Mouse (Mus musculus): ENCODE data around the gene Hspb9.

Hspb9 gene

DNA sequence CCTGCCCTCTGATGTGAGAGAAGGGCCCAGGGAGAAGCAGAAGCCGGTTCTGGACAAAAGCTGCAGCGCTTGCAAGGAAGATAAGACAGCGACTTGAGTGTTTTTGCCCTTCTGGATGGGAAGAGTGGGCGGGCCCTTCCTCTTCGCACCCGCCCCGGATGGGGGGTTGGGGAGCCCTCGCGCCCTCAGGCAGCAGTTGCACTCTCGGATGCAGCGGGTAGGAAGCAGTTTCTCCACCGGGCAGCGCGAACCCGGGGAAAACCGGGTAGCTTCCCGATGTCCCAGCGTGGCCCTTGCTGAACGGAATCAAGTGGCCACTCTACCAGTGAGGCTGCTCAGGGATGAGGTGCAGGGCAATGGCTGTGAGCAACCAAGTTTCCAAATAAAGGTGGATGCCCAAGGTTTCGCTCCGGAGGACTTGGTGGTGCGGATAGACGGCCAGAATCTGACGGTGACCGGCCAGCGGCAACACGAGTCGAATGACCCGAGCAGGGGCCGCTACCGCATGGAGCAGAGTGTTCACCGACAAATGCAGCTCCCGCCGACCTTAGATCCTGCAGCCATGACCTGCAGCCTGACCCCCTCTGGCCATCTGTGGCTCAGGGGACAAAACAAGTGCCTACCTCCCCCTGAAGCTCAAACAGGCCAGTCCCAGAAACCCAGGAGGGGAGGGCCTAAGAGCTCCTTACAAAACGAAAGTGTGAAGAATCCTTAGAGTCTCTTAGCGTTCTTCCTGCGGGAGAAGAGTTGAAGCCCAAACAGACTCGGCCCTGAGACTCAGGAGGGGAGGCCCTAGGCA is at the start of gene Hspb9:
Gene Hspb9, plus strand, starts transcription at position 116 of the 799 bp plus-strand sequence.
- peak; percentile 76 for DNase-seq (ENCODE audit: low spot score)

DNA sequence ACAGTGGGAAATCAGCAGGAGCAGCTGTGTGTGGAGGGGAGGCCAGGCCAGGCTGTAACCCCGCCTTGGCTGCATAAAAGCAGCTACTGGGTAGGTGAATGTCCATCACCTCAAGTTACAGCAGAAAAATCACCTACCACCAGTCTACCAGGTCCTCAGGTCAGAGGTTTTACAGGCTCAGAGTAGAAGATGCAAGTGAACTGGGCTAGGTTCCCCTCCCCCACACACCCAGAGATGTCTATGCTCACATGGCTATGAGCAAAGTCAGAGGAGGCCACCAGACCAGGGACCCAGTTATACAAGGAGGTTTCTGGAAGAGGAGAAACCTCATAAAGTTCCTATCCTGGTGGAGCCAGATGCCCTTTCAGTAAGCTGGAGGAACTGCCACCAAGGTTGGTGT is 42.6 kb upstream of the Hspb9 start:
- no peak for DNase-seq (ENCODE audit: low spot score)

DNA sequence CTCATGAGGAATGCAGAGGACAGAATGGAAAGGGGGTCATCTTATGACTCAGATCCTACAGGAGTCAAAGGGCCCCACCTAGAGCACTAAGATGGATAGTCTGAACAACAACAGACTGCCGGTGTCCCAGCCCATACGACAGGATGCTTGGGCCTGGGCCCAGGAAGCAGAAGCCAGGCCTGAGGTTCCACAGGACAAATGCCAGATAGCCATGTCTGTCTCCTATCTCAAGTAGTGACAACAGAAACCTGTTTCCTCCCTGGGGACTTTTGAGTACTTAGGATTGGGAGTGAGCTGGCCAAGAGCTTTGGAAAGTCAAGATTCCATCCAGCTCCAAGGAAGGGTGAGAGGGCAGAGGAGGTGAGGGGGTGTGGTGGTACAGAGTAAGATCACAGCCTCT is 41.7 kb upstream of the Hspb9 start:
- DNase-seq (ENCODE audit: low spot score) = no peak

DNA sequence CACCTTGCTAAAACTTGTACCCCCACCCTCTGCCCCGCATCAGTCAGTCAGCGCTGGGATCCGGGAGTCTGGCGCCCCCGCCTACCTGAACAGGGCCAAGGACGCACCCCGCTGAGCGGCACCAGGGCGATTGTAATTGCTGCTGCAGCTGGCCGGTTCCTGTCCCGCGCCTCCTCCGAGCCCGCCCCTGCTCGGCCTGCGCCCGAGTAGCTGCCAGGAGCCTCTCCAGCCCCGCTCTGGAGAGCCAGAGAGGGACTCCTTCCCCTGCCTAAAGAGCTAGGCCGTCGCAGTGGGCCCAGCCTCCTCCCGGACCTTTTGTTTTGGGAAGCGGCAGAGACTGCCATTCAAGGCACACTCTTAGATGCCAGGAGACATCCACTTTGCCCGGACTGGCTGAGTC is 40.5 kb upstream of the Hspb9 start:
- DNase-seq (ENCODE audit: low spot score) = peak; percentile 72

DNA sequence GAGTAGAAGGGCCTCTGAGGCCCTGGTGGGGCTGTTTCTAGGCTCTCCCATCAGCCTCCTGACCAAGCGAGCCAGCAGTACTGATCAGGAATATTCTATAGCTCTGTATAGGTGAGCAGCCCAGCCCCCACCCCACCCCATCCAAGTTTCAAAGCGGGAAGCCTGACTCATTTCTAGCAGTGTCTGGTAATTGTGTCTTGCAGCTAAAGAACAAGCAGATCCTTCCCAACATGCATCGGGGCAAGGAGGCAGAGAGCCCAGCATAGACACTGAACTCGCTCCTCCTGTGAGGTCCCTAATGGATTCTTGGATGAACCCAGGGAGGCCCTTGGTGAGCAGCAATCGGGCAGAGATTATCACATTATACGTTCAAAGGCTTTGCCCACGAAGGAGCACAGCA is 35.8 kb upstream of the Hspb9 start:
- no peak for DNase-seq (ENCODE audit: low spot score)

DNA sequence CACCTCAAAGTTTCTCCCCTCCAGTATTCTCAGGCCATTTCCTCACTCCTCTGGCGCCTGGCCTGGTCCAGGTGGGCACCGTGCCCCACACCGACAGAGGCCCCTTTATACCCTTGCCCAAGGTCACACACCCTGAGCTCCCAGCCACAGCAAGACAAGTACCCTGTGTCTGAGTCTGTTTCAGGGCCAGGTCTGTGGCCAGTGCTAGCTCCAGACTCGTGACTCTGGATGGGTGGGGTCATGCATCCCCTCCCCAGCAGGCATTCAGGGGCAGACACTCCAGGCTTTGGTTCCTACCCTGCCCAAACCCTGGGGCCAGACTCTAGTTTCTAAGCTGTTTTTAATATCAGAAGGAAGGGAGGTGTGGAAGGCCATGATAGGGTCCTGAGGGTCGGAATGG is 31.8 kb upstream of the Hspb9 start:
- no peak for DNase-seq (ENCODE audit: low spot score)

DNA sequence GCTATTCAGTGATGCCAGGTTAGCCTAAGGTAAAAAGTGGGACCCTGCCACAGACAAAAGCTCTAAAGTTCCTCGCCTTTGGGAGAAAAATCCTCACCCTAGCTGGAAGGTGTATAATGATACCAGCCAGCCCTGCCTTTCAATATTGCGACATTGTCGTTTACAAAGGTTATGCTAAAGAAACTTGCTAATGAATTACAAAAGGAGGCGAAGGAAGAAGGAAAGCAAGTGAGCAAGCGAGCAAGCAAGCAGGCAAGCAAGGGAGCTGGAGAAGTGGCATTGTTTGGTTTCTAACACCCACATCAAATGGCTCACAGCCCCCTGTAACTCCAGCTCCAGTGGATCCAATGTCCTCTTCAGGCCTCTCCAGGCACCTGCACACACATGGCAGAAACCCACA is 31.1 kb upstream of the Hspb9 start:
- no peak for DNase-seq (ENCODE audit: low spot score)

DNA sequence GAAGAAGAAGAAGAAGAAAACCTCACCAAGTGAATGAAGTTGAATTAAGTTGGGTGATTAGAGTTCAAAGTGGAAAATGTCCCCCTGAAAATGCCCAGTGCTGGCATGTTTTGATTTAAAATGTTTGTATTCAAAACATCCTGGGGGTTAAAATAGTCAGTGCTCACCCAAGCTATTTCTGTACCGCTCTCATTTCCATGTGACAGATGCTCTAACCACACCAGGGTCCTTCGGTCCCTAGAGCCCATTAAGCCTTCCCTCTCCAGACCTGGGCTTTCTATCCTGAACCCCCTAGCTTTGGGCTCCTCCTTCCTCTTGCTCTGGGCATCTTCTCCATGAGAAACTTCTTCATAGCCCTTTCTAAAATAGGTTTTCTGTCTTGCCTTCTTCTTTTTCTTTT is 29.6 kb upstream of the Hspb9 start:
- DNase-seq (ENCODE audit: low spot score) = no peak

DNA sequence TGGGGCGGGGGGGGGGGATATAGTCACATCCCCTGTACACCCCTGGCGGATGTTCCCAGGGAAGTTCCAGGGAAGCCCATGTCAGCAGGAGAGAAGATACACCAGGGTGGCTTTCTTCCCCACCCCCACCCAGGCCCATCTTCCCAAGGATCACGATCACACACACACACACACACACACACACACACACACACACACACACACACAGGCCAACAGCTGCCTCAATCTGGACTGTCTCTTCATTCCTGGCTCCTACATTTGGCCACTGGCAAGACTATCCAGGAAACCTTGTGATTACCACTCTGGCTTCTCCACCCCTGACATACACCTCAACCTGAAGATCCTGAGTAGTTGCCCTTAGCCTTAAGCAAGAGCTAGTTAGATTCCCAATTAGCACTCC is 28.3 kb upstream of the Hspb9 start:
- DNase-seq (ENCODE audit: low spot score) = no peak

DNA sequence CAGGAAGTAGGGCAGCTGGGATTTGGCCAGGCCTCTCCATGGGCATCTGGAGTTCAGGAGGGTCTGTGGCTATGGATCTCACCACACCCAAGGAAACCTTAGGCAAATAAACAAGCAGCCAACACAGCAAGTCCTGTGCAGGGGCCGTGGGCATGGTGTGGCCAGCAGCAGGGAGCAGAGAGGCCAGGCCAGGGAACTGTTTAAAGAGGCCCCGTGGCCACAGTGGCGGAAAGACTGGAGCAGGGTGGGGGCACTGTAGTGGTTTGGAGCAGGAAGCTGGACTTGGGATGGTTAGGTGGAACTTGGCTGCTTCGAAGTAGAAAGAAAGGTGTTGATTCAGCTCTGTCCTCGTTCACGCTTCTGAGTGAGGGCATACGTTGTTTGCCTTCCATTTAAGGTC is 26.4 kb upstream of the Hspb9 start:
- no peak for DNase-seq (ENCODE audit: low spot score)

DNA sequence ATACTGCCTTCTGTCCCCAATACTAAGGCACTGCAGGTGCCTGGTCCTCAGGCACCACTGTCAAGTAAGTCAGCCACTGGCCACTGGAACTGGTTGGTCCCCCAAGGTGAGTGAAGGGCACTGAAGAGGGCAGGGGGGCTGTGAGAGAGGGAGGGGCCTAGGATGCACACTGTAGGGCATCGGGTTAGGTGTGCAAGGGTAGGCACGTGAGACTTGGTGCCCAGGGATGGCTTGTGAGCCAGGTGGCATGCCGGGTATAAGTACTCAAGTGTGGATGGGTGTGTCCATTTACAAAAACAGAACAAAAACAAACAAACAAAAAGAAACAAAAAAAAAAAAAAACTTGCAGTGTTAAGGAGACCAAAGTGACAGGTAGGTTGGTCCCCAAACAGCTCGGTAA is 25.2 kb upstream of the Hspb9 start:
- DNase-seq (ENCODE audit: low spot score) = no peak

DNA sequence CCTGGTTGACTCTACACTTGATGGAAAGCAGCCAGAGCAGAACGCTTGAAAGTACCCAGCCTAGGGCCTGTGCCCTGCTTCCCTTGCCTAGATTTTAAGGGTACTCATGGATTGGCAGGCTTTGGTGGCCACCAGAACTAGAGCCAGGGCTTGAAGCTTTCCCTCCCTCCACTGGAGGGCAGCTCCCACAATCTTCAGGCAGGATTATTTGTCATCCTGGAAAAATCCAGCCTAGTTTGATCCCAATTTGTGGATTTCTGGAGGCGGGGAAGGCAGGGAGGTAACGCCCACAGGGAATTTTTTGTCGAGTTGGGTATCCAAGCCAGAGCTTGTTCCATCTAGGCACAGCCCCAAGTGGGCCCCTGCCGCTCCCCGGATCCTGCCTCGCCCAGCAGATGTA is 23.3 kb upstream of the Hspb9 start:
- no peak for DNase-seq (ENCODE audit: low spot score)

DNA sequence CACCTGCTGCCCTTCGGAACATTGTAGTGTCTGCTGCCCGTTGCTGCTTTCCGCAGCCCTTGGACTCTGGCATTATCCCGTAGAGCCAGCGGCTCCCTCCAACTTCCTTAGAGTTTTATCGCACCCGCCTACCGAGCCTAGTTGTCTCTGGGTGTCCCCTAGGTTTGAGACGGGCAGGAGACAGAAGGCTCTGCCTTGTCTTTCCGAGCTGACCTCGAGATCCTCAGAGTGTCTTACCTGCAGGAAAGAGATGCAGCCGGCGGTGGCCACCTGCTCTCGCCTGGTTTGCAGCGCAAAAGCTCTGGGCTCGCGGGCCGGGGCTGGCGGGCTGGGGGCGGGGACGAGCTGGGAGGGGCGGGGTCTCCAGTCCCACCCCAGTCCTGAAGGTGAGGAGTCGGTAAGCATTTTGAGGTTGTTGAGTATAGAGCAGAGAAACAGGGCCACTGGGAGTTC is 21.5 kb upstream of the Hspb9 start, which contains the start of gene Zfp385c:
Gene Zfp385c, minus strand, starts transcription at position 292 of the 453 bp plus-strand sequence.
- no peak for DNase-seq (ENCODE audit: low spot score)

DNA sequence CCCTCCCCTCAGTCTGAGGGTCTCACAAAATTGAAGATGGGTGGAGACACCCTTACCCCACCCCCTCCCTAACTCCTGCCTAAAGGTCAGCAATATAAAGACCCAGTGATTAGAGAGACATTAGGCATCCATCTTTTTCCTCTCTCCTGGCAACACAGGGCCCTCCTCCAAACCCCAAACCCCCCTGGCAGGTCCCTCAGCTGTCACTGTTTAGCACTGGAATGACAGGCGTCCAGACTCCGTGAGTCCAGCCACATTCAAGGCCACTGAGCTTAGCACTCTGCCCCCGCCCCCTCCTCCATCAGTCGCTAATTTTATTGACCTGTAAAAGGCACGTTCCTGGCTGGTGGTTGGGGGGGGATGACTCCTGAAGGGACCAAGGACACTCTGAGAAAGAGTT is 20.5 kb upstream of the Hspb9 start:
- DNase-seq (ENCODE audit: low spot score) = no peak

DNA sequence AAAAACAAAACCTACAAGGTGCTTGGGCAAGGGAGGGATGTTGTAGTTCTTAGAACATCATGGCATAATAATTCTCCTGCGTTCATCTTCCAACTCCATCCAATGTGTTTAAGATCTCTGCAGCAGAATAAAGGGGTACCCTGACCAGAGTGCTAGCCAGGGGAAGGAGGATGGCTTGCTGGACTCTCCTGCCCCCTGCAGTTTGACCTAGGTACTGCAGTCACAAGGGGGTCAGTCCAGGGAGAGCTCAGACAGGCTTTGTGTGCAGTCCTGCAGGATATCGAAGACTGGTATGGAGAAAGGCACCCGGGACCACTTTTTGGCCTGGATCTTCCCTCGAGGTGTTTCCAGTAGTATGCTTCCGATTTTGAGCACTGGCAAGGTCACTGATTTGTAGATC is 18.7 kb upstream of the Hspb9 start:
- DNase-seq (ENCODE audit: low spot score) = peak; percentile 93

DNA sequence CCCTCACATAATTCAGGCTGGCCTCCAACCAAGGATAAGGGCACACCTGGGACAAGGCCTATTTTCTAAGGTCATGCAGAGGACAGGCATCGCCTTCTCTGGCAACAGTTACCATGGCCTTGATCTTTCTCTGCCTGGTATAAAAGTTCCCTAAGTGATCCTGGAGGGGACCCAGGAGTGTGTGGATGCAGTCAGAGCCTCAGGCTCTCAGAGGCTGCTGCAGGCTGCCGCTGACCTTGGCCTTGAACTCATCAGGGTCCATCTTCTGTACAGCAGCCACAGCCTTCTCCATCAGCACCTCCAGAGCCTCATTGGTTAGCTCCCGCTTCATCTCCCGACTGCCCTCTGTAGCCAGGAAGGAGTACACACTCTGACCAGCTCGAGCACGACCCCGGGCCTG is 15.7 kb upstream of the Hspb9 start:
- no peak for DNase-seq (ENCODE audit: low spot score)

DNA sequence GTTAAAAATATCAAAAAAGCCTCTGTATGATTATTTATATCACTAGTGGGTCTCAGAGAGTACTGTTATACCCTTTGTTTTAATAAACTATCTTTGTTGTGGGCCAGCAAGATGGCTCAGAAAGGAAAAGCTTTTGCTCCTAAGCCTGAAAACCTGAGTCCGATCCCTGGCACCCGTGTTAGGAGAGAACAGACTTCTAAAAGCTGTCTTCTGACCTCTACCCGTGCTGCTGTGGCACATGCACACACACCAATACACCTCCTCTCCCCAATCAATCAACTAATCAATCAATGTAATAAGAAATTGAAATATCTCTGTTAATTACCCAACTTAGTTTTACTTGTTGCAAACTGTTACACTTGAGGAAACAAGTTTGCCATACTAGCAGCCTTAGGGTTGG is 12.9 kb upstream of the Hspb9 start:
- DNase-seq (ENCODE audit: low spot score) = no peak

DNA sequence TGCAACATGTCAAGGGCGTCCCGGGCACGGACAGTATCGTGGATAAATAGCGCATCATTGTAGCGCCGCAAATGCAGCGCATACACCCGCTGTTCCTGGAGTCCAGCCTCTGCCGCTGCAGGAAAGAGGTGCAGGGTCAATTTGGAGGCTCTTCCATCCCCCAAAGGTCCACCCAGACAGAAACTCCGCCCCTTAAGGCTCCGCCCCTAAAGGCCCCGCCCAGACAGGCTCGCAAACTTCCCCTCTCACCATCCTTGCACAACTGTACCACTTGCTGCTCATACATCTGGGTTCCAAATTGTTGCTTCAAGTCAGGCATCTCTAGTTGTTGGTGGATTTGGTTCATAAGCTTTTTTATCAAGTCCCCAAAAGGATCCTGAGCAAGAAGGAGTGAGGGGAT is 12.3 kb upstream of the Hspb9 start:
- DNase-seq (ENCODE audit: low spot score) = peak; percentile 83

DNA sequence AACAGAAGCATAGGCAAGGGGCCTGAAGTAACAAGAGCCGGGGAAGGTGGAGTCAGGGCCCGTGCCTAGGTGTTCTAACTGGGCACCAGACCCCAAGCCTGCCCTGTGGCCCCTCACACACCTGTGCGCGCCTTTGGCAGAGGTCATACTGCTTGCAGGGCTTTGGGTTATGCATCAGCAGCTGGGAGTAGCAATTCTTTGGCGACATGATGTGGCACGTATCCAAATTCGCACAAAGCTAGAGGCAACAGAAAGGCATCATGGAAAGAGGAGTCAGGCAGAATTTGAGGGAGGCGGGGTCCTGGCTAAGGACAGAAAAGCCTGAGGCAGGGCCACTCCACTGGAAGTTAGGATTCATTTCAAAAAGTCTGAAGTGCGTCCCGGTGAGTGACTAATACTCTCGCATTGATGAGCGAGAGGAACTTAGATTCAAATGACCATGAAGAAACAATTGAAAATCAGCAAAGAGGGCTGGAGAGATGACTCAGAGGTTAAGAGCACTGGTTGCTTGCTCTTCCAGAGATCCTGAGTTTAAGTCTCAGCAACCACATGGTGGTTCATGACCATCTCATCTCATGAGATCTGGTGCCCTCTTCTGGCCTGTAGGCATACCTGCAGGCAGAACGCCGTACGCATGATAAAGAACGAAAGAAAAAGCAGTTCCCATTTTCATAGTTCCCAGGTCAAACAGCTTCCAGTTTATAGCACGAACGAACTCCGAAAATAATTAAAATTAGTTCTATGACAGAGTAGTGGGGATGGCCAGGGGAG is 11.4 kb upstream of the Hspb9 start:
- DNase-seq (ENCODE audit: low spot score) = no peak

DNA sequence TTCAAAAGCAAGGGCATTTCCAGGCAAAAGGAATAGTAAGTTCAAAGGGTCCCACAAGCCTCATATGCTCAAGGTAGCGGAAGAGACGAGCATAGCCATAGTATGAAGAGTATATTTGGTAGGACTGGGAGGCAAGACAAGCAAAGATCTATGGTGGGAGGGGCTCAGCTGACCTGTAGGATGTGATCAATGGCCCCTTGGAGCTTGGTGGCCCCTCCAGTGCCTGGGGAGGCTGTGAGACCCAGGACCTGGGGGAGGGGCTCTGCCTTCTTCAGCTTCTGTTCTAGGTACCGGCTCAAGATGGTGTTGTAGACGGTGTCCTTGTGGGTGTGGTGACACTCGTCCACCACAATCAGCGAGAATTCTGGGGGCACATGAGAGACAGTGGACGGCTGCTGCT is 10.7 kb upstream of the Hspb9 start:
- no peak for DNase-seq (ENCODE audit: low spot score)

DNA sequence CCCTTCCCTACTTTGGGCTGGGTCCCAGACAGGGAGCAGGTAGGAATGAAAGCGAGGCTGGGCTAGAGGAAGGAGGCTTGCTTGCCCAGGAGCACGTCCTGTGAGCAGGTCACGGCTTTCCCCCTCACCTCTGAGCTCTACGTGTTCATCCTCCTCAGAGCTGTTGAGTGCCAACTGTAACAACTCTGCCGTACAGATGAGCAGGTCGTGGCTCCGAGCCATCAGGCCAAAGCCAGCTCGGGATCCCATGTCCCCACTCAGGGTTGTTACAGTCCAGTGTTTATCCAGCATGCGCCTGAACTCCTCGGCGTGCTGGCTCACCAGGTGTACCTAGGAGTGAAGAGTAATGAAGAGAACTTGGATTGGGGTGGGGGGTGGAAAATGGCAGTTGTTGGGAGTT is 10.3 kb upstream of the Hspb9 start:
- DNase-seq (ENCODE audit: low spot score) = no peak

DNA sequence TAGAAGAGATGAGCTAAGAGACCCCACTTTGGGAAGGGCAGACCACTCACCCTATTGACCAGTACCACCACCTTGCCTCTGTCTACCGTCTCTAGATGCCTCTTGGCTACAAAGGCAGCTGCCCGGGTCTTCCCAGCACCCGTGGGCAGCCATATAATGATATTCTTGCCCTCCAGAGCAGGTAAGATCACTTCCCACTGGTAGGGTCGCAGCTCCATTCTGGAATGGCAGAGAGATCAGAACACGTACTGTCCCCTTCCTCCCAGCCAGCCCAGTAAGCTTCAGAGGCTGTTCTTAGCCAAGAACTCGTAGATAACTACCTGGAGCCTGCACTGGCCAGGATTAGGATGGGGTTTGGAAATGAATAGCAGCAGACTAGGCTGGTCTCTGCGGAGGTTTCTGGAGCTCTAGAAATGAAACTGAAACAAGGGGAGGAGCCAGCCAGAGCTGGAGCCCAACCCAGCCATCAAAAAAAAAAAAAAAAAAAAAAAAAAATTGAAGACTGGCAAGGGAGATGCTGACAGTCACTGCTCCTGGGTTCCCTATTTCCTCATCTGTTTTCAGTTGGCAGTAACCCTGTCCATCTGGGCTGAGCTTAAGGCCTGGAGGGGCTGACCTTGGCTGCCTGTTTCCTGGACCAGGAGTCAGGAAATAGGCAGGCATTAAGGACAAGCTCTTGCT is 9.7 kb upstream of the Hspb9 start, which contains the start of gene Dhx58:
Gene Dhx58, minus strand, starts transcription at position 421 of the 681 bp plus-strand sequence.
- no peak for DNase-seq (ENCODE audit: low spot score)

All from testis, postnatal 10 days (tissue).